Mouse (Mus musculus): Measurements from ENCODE around the gene Nthl1. TPM values are rescaled to one million over a fixed set of nuclear protein-coding genes. Genes with fewer than 3 reads are reported as not detected.

Gene Nthl1
- 1 to 10 TPM; 3.9 to 6.9 TPM for total RNA-seq (2021)

DNA sequence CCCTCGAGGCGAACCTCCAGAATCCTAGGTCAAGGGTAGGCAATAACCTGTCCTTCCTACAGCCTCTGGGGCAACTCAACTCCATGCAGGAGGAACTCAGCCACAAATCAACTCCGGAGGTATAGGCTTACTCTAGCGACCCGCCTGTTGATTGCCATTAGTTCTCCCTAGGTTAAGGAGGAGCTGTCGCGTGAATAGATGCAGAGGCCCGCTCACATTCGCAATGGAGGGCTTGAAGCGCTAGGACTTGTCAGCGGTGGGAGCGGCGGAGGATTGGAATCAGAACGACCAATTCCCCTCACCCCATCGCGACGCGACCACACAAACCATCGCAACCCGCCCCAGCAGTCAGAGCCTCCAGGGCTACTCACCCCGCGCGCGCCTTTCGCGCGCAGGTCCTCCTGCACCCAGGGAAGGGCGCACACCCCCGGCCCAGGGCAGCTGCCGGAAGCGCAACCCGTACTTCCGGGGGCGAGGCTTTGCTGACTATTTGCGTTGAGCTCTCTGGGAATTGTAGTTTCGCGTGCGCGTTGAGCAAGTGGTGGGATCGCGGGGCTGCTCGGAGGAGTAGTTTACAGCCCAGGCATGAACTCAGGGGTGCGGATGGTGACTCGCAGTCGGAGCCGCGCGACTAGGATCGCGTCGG is at the start of gene Nthl1, which contains the start of gene Tsc2:
Nthl1 (plus strand) TSS at position 514 of the 646 bp plus-strand sequence.
Tsc2 (minus strand) TSS at position 464 of the 646 bp plus-strand sequence.
- peak; percentile 84 to 85 for DNase-seq

DNA sequence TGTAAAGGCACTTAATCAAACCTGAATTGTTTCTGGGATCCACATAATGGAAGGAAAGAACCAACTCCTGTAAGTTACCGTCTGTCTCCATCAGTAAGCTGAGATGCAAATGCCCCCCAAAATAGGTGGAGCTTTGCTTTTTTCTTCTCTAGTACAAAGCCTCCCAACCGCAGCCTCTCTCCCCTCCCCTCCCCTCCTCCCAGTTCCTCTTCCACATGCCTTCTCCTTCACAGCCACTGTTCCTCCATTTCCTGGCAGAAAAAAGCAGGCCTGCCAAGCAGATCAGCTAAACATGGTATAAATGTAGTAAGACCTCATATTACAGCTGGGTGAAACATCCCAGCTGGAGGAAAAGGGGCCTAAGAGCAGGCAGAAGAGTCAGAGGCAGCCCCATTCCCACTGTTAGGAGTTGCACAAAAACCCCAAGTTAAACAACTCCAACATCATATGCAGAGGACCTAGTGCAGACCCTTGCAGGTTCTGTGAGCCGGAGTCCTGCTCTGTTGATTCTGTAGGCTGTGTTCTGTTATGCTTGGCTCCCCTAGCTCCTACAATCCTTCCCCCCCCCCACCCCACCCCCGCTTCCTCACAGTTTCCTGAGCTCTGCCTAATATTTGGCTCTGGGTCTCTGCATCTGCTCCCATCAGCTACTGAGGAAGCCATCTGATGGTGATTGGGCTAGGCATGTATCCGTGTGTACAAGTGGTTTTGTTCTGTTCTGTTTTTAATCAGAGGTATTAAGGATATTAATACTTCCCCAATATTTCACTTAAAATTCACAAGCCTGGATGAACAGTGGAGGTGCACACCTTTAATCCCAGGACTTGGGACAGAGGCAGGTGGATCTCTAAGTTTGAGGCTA is 48.6 kb upstream of the Nthl1 start:
- DNase-seq = no peak

DNA sequence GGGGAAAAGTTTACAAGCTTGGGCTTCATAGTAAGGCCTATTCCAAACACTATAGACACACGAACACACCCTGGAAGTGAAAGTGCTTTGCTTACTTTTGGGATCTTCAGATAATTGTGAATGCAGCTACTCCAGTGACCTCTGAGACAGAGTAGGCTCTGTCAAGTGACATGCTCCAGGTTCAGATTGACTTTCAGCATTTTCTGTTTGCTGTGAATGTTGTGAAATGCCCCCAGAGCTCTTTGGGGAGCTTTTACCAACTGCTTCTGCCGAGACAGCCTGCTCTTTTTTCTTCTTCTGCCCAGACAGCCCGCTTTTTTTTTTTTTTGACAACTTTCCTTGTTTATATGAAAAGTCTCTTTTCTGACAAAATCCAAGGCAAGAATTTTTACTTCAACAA is 48.0 kb upstream of the Nthl1 start:
- DNase-seq = no peak

DNA sequence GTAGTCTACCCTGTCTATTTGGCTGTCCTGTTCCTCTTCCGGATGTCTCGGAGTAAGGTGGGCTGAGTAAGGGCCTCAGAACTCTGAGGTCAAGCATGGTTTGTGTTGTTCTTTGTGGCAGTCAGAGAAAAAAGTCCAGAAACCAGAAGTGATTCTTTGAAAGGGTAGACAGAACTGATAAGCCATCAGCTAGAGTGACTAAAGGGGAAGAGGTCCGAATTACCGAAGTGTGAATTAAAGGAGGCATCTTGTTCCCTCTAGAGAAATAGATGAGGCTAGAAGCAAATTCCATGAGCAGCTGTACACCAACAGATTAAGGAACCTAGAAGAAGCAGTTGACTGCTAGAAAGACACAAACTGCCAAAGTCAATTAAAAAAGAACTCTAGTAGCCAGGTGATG is 45.9 kb upstream of the Nthl1 start:
- no peak for DNase-seq

DNA sequence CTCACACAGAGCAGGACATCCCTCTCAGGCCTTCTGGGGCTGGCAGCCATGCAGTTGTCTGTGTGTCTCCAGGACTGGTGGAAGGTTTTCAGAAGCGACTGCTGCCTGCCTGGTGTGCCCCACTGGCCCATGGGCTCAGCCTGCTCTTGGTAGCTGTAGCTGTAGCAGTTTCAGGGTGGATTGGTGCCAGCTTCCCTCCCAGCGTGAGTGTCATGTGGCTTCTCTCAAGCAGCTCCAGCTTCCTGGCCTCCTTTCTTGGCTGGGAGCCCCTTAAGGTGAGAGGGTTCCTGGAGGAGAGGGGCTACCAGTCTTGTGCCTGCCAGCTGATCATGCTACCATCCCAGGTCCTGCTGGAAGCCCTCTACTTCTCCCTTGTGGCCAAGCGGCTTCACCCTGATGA is 41.5 kb upstream of the Nthl1 start:
- no peak for DNase-seq

DNA sequence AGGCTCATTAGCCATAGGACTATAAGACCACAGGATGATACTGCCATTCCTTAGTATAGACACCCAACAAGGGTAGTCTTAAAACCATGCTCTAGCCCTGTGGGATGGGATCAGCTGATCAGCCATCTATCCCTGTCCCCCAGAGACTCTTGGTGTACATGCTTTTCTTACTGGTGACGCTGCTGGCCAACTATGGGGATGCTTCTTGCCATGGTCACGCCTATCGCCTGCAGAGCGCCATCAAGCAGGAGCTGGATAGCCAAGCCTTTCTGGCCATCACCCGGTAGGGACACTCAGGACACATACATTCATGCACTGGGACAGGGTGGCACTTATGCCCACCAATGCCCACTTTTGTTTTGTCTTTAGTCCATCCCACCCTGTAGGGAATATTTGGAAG is 40.8 kb upstream of the Nthl1 start:
- no peak for DNase-seq

DNA sequence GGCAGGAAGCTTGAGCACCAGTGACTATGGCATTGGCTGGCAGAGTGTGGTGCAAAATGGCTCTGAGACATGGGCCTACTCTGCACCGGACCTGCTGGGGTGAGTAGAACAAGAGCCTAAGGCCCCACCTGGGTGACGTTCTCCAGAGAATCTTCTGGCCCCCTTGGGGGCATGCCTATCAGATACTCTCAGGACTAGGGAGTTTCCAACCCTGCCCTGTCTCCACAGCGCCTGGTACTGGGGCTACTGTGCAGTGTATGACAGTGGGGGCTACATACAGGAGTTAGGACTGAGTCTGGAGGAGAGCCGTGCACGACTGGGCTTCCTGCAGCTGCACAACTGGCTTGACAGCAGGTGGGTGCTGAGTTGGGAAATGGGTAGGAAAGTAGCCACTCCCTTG is 39.2 kb upstream of the Nthl1 start:
- DNase-seq = no peak

DNA sequence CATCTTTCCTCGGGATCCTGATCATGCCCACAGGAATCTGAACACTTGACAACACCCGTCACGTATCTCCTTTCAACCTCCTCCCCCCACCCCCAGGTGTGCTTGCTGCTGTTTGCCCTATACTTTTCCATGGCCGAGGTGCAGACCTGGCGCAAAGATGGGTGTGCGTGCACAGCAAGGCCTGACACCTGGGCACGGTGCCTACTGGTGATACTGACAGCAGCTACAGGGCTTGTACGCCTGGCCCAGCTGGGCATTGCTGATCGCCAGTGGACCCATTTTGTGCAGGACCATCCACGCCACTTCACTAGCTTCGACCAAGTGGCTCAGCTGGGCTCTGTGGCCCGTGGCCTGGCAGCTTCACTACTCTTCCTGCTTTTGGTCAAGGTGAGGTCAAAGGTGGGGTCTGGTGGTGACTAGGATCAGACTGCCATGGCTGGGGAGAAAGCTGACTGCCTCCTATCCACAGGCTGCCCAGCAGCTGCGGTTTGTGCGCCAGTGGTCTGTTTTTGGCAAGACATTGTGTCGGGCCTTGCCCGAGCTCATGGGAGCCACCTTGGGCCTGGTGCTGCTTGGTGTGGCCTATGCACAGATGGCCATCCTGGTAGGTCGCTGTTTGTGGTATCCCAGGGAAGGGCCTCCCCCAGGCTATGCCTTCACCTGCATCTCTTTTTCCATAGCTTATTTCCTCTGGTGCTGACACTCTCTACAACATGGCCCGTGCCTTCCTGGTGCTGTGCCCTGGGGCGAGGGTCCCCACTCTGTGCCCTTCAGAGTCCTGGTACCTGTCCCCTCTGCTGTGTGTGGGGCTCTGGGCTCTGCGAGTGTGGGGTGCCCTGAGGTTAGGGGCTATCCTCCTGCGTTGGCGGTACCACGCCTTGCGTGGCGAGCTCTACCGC is 38.2 kb upstream of the Nthl1 start:
- DNase-seq = no peak

DNA sequence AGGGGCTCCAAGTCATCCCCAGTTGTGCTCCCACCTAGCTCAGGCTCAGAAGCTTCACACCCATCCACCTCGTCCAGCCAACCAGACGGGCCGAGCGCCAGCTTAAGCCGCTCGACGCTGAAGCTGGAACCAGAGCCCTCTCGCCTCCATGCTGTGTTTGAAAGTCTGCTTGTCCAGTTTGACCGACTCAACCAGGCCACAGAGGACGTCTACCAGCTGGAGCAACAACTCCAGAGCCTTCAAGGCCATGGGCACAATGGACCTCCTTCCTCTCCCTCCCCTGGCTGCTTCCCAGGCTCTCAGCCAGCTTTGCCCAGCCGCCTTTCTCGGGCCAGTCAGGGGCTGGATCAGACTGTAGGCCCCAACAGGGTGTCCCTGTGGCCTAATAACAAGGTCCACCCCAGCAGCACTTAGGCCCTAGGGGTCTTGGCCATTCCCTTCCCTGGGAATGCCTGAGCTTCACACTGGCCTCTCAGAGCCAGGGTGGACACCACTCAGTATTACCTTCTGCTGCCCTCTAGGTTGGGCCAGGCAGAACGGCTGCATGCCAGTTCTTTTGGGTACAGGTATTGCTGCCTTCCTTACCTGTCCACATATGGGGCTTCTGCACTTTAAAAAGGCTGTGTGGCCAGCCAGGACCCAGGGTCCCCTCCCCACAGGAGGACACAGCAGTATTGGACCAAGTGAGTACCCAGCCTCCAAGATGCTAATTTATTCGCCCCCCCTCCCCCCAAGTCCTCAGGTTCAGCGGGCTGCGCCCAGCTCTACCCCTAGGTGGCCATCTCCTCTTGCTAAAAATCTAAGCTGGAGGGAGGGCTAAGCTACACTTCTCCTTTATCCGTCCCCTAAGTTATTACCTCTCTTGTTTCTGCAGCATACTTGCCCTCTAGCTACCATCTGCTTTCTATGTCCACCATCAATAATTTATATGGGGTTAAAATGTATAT is 37.1 kb upstream of the Nthl1 start:
- DNase-seq = no peak

DNA sequence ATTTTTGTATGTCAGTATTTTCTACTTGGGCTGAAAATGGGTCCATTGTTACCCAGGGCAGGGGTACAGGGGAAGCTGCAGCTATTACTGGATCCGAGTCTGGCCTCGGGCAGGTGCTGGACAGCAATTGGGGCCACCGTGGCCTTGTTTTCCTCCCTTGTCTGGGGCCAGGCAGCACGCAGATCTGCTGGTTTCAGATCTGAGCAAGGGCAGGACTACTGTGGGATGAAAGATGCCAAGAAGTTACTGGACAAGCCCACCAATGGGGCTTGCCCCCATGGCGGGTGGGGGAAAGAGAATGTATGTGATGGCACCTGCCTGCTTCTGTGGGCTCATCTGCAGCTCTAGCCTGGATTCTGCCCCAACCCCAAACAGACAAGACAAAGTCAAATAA is 36.4 kb upstream of the Nthl1 start:
- DNase-seq = no peak

DNA sequence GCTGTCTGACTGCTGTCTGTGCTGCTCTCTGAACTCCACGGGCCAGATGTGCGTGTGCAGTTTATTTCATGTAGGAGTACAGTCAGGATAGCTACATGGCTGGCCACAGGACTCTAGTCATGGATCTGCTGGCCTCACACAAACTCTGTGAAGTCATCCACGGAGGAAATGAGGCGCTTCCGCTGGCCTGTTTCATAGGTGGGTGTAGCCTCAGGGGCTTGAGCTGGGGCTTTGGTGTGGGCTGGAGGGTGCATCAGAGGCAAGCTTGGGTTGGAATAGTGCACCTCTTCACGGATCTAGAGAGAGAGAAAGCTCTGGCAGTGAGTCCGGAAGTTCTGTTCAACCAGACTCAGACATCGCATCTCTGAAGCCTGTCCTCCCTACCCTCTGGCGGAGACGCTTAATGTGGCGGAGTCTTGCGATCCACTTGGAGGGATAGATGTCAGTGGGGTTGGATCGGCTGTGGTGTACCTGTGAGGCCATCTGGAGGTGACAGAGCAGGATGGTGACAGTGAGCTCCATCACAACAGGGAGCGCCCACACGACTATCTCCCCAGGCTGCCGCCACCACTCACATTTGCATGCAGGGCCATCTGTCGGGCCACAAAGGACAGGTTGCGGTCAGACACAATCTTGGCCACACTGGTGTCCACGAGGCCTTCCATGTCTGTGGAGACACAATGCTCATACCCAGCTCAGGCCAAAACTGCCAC is 35.9 kb upstream of the Nthl1 start:
- DNase-seq = no peak

DNA sequence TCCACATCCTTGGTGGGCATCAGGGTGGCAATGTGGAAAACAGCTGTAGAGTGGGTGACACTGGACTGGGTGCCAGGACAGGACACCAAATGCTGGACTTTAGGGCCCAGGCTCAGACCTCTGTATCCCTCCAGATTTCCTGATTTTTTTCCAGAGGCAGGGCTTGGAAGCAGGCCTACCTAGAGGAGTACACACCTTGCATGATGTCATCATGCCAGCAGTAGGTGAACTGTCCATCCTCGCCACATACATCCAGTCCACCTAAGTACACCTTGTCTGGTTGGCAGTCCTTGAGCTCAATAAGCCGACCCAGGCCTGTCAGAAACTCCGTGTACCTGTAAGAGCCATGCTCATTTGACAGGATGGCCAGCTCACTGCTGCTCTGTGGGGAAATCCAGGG is 34.5 kb upstream of the Nthl1 start:
- DNase-seq = no peak

DNA sequence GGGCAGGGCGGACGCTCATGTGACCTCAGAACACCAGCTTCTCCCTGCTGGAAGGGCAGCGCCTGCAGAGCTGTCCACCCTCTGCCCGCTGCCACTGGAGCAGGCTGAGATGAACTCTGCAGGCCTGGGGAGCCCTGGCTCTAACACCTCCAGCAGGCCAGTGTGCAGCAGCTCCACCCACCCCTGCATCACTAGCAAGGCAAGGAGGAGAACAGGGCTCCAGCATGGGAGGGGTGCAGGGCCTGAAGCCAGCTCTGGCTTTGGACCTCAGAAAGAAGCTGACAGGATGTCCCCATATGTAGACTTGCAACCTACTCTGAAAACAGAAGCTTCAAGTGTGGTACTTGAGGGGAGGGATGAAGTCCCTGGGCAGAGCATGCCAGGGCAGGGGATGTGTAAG is 32.0 kb upstream of the Nthl1 start:
- DNase-seq = no peak

DNA sequence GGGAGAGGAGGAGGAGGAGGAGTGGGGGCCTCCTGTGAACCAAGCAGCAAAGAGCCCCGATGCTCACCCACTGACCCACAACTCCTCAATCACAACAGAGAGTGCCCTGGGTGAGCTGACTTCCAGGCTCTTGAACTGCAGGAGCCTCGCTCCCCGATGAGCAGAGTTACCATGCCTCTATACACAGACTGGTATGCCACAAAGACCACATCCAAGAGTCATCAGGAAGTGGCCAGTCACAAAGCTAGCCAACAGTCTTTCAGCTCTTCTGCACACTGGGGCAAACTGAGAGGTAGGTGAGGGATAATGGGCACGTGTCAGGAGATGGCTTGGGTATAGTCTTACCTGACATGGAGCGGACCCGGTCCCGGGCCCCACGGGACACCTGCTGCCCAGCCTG is 28.5 kb upstream of the Nthl1 start:
- DNase-seq = no peak

DNA sequence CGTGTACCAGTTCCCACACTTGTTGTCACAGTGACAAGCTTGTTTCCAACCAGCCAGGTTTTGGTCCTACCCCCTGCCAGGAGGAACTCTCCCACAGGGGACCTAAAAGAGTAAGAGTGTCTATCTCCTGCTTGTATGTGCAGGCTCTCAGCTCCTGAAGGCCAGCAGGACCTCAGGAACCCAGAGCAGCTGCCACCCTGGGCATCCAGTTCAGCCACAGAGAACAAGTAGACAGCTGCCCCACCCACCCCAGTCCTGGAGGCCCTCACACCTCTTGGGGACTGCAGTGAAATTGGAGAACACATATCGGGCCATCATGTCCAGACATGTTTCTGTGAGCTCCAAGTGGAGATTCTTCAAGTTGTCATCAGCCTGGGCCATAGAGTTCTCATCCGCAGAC is 27.9 kb upstream of the Nthl1 start:
- DNase-seq = no peak

DNA sequence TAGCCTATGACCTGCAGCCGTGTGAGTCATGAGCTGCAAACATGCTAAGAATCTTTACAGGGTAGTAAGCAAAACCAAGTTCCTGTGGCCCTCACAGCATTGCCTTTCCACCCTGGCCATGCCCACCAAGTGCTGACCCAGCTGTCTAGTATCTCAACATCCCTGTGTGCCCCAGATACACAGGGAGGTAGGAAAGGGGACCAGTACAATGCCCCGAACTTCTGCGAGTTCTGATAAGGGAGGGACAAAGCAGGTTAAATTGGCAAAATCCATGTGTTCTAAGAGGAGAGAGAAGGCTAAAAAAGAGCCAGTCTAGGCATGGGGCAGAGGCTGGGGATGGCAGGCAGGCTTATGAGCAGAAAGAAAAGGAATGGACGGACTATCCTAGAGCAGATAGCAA is 24.1 kb upstream of the Nthl1 start:
- no peak for DNase-seq

DNA sequence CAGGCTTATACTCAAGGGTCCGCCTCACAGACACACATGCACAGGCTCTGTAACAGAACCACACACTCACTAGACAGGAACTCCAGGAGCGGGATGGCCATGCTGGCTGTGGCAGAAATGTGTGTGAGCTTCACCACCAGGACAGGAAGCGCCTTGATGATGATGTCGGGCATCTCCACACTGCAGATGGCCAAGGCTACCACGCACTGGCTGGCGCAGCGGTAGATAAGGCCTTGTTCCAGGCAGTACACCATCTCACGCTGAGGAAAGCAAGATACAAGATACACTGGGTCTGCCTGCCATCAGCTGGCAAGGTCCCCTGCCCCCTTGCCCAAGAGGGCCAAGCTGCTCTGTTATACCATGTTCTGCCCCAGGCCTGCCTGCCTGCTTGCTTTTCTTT is 23.6 kb upstream of the Nthl1 start:
- DNase-seq = no peak

DNA sequence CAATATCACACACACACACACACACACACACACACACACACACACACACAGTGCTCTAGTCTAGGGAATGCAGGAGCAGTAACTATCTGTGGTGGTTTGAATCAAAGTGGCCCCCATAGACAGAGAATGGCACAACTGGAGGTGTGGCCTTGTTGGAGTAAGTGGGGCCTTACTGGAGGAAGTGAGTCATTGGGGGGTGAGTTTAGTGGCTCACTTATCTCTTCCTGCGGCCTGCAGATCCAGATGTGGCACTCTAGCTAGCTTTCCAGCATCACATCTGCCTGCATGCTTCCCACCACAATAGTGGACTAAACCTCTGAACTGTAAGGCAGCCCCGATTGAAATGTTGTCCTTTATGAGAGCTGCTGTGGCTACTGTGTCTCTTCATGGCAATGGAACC is 21.8 kb upstream of the Nthl1 start:
- DNase-seq = no peak

DNA sequence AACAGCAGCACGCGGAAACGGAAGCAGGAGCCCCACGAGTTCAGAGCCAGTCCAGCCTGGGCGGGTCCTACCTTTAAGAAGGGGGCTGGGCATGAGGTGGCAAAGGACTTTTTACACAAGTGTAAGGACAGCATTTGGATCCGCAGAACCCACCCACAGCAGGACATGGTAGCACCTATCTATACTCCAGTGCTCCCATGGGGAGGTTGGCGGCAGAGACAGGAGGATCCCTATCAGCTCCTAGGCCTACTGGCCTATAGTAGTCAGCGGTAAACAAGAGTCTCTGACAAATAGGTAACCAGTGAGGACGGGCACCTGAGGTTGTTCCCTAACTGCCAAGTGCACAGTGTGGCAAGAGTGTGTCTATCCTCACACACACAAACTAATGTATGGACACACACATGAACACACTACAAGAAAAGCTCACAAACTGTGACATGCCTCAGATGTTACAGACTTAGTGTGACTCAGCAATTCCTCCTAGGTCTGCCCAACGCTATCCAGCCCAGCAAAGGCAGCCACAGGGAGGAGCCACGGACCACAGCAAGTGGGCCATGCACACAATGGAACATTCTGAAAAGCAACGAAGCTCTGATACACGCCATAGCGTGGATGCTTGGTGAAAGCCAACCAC is 14.8 kb upstream of the Nthl1 start:
- DNase-seq = no peak

DNA sequence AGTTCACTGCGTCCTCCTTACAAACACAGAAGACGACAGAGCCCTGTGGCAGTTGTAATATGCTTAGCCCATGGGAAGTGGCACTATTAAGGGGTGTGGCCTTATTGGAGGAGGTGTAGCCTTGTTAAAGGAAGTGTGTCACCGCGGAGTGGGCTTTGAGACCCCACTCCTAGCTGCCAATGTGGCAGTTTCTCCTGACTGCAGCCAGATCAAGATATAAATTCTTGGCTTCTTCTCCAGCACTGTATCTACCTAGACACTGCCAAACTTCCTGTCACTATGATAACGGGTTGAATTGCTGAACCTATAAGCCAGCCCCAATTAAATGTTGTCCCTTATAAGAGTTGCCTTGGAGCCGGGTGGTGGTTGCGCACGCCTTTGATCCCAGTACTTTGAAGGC is 7.0 kb upstream of the Nthl1 start:
- no peak for DNase-seq

DNA sequence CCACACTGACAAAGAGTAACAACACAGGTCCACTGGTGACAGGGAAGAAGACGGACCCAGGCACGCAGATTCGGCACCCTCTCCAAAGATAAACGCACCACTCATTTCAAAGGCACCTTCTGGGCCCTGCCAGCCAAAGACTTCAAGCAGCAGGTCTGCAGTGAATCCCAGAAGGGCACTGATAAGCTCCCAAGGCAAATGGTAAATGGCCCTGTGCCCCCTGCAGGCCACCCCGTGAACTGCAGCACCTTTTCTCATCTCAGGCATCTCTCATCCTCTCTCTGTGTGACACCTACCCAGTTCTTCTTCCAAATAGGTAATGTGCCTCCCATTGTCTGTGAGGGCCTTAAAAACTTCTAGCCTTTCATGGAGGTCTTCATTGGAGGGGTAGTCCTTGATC is 3.8 kb upstream of the Nthl1 start:
- DNase-seq = peak; percentile 67
